Mouse (Mus musculus): ENCODE data around the gene Ftl1. TPM values are rescaled to one million over a fixed set of nuclear protein-coding genes. Genes with fewer than 3 reads are reported as not detected.
"Not testable (repeated sequence)": the region's sequence is repeated elsewhere in the genome, so short reads cannot be mapped to it uniquely, and the experiment has no call there.

Gene Ftl1
- total and polyA plus RNA-seq, 2 experiments from 2014 or later = 1,107 to 2,163 TPM

- WGBS = 80% methylated on average over 1 of the region's 1 CpGs
- H3K4me1 ChIP-seq (ENCODE audit: control insufficient read depth, insufficient read depth) = no peaks in the 10 kb centered on the region
- no peaks in the 10 kb centered on the region for H3K9me3 ChIP-seq (replicated peaks; ENCODE audit: control insufficient read depth, low read length)
Observed at GRCm38 (mm10) chr7:45482166-45482565, 22.5 kb upstream of the Ftl1 start.

GRCm38 (mm10) chr7:45481374-45481927 lies 21.8 kb upstream of the Ftl1 start, which contains the start of gene Tulp2:
Gene Tulp2 (plus strand): TSS chr7:45481877.
- peak; percentile 76 for ATAC-seq (ENCODE audit: insufficient read depth, low read depth)
- H3K4me3 ChIP-seq (ENCODE audit: low read depth, low read length) = no peak within 1 kb of the TSS
- H3K4me2 ChIP-seq (ENCODE audit: low read depth, low read length) = no peak within 1 kb of the TSS
- 52% methylated on average over 15 of the region's 15 CpGs for WGBS
- H3K9me3 ChIP-seq (replicated peaks; ENCODE audit: control insufficient read depth, low read length) = no peaks in the 10 kb centered on the region
- TF ChIP-seq CTCF (IDR thresholded peaks at IDR 0.05; ENCODE audit: low read depth) = no peak
- peak; percentile 63 for DNase-seq (ENCODE audit: low spot score)
- H3K27ac ChIP-seq (ENCODE audit: low read depth) = no peak within 1 kb of the TSS
- H3K9ac ChIP-seq (replicated peaks; ENCODE audit: low read depth, low read length) = no peak within 1 kb of the TSS
- no peaks in the 10 kb centered on the region for H3K27me3 ChIP-seq (ENCODE audit: control insufficient read depth, insufficient read depth, low read length)
- H3K36me3 ChIP-seq (replicated peaks; ENCODE audit: control insufficient read depth, insufficient read depth, low read length) = no peaks in the 10 kb centered on the region
- H3K4me1 ChIP-seq (ENCODE audit: control insufficient read depth, insufficient read depth) = no peaks in the 10 kb centered on the region

More at GRCm38 (mm10) chr7:45482166-45482565, 22.5 kb upstream of the Ftl1 start:
- no peak for TF ChIP-seq CTCF (IDR thresholded peaks at IDR 0.05; ENCODE audit: low read depth)
- no peak for TF ChIP-seq EP300 (IDR thresholded peaks at IDR 0.05; ENCODE audit: low read depth)
- H3K4me3 ChIP-seq (ENCODE audit: low read depth, low read length) = no peak overlapping the region
- no peaks in the 10 kb centered on the region for H3K27me3 ChIP-seq (ENCODE audit: control insufficient read depth, insufficient read depth, low read length)
- H3K36me3 ChIP-seq (replicated peaks; ENCODE audit: control insufficient read depth, insufficient read depth, low read length) = no peaks in the 10 kb centered on the region
- H3K4me2 ChIP-seq (ENCODE audit: low read depth, low read length) = no peak overlapping the region
- DNase-seq (ENCODE audit: low spot score) (no peak), ATAC-seq (ENCODE audit: insufficient read depth, low read depth) (no peak)
- H3K27ac ChIP-seq (ENCODE audit: low read depth) = no peak overlapping the region
- H3K9ac ChIP-seq (replicated peaks; ENCODE audit: low read depth, low read length) = no peak overlapping the region

GRCm38 (mm10) chr7:45480310-45480709 lies 20.6 kb upstream of the Ftl1 start:
- not testable (repeated sequence) for H3K27ac ChIP-seq (ENCODE audit: low read depth); H3K36me3 ChIP-seq (replicated peaks; ENCODE audit: control insufficient read depth, insufficient read depth, low read length); ATAC-seq (ENCODE audit: insufficient read depth, low read depth); H3K9ac ChIP-seq (replicated peaks; ENCODE audit: low read depth, low read length); H3K4me3 ChIP-seq (ENCODE audit: low read depth, low read length); H3K4me1 ChIP-seq (ENCODE audit: control insufficient read depth, insufficient read depth); DNase-seq (ENCODE audit: low spot score); H3K4me2 ChIP-seq (ENCODE audit: low read depth, low read length); H3K27me3 ChIP-seq (ENCODE audit: control insufficient read depth, insufficient read depth, low read length); H3K9me3 ChIP-seq (replicated peaks; ENCODE audit: control insufficient read depth, low read length)
- WGBS = 76% methylated on average over 3 of the region's 4 CpGs

- Histone ChIP-seq H3K27me3 (ENCODE audit: control insufficient read depth, insufficient read depth, low read length) (no peaks in the 10 kb centered on the region), H3K4me1 (ENCODE audit: control insufficient read depth, insufficient read depth) (no peaks in the 10 kb centered on the region), H3K36me3 (replicated peaks; ENCODE audit: control insufficient read depth, insufficient read depth, low read length) (no peaks in the 10 kb centered on the region), H3K9me3 (replicated peaks; ENCODE audit: control insufficient read depth, low read length) (no peaks in the 10 kb centered on the region), H3K4me2 (ENCODE audit: low read depth, low read length) (no peak overlapping the region), H3K4me3 (ENCODE audit: low read depth, low read length) (no peak overlapping the region), H3K27ac (ENCODE audit: low read depth) (no peak overlapping the region), H3K9ac (replicated peaks; ENCODE audit: low read depth, low read length) (no peak overlapping the region)
- 90% methylated on average over 7 of the region's 7 CpGs for WGBS
- no peak for ATAC-seq (ENCODE audit: insufficient read depth, low read depth)
- TF ChIP-seq EP300 (IDR thresholded peaks at IDR 0.05; ENCODE audit: low read depth) = no peak
- TF ChIP-seq CTCF (IDR thresholded peaks at IDR 0.05; ENCODE audit: low read depth) = no peak
- DNase-seq (ENCODE audit: low spot score) = no peak
Observed at GRCm38 (mm10) chr7:45478774-45479173, 19.1 kb upstream of the Ftl1 start.

GRCm38 (mm10) chr7:45477003-45477402 lies 17.3 kb upstream of the Ftl1 start:
- Histone ChIP-seq H3K4me2 (ENCODE audit: low read depth, low read length) (no peak overlapping the region), H3K9me3 (replicated peaks; ENCODE audit: control insufficient read depth, low read length) (no peaks in the 10 kb centered on the region), H3K27me3 (ENCODE audit: control insufficient read depth, insufficient read depth, low read length) (no peaks in the 10 kb centered on the region), H3K36me3 (replicated peaks; ENCODE audit: control insufficient read depth, insufficient read depth, low read length) (no peaks in the 10 kb centered on the region), H3K4me1 (ENCODE audit: control insufficient read depth, insufficient read depth) (no peaks in the 10 kb centered on the region), H3K27ac (ENCODE audit: low read depth) (no peak overlapping the region), H3K4me3 (ENCODE audit: low read depth, low read length) (no peak overlapping the region), H3K9ac (replicated peaks; ENCODE audit: low read depth, low read length) (no peak overlapping the region)
- 9% methylated on average over 3 of the region's 3 CpGs for WGBS
- TF ChIP-seq CTCF (IDR thresholded peaks at IDR 0.05; ENCODE audit: low read depth) (peak; percentile 74), EP300 (IDR thresholded peaks at IDR 0.05; ENCODE audit: low read depth) (no peak)
- DNase-seq (ENCODE audit: low spot score) = peak; percentile 63
- 0 out of 2 replicates have a peak, but pooled peaks have one; percentile 49 for ATAC-seq (ENCODE audit: insufficient read depth, low read depth)

GRCm38 (mm10) chr7:45476453-45476852 lies 16.8 kb upstream of the Ftl1 start:
- WGBS = 32% methylated on average over 1 of the region's 1 CpGs
- ATAC-seq (ENCODE audit: insufficient read depth, low read depth) (no peak), DNase-seq (ENCODE audit: low spot score) (no peak)
- Histone ChIP-seq H3K9ac (replicated peaks; ENCODE audit: low read depth, low read length) (no peak overlapping the region), H3K9me3 (replicated peaks; ENCODE audit: control insufficient read depth, low read length) (no peaks in the 10 kb centered on the region), H3K4me2 (ENCODE audit: low read depth, low read length) (no peak overlapping the region), H3K27me3 (ENCODE audit: control insufficient read depth, insufficient read depth, low read length) (no peaks in the 10 kb centered on the region), H3K27ac (ENCODE audit: low read depth) (no peak overlapping the region), H3K36me3 (replicated peaks; ENCODE audit: control insufficient read depth, insufficient read depth, low read length) (no peaks in the 10 kb centered on the region), H3K4me1 (ENCODE audit: control insufficient read depth, insufficient read depth) (no peaks in the 10 kb centered on the region), H3K4me3 (ENCODE audit: low read depth, low read length) (no peak overlapping the region)
- TF ChIP-seq CTCF (IDR thresholded peaks at IDR 0.05; ENCODE audit: low read depth) (no peak), EP300 (IDR thresholded peaks at IDR 0.05; ENCODE audit: low read depth) (no peak)
